Mouse (Mus musculus) heart, postnatal 10 days (tissue): ENCODE data around the gene Psma7. TPM values are rescaled to one million over a fixed set of nuclear protein-coding genes. Genes with fewer than 3 reads are reported as not detected.

Experiments used
- DNase-seq, 2 experiments: peaks; one replicate each; pipeline ENCODE4 v3.0.0; 2021
- intact Hi-C: fragments of 180-260 bp; cut with DNase I; formaldehyde crosslinking; loops from one replicate; pipeline ENCODE4 v1.15.1; 2025
- total RNA-seq, 2 experiments: library from RNA; stranded (reverse); gene quantifications; 2 replicates each; pipeline ENCODE4 v1.2.3; 2021

The Psma7 gene
- 100 to 1,000 TPM; 187 to 188 TPM for total RNA-seq

DNA sequence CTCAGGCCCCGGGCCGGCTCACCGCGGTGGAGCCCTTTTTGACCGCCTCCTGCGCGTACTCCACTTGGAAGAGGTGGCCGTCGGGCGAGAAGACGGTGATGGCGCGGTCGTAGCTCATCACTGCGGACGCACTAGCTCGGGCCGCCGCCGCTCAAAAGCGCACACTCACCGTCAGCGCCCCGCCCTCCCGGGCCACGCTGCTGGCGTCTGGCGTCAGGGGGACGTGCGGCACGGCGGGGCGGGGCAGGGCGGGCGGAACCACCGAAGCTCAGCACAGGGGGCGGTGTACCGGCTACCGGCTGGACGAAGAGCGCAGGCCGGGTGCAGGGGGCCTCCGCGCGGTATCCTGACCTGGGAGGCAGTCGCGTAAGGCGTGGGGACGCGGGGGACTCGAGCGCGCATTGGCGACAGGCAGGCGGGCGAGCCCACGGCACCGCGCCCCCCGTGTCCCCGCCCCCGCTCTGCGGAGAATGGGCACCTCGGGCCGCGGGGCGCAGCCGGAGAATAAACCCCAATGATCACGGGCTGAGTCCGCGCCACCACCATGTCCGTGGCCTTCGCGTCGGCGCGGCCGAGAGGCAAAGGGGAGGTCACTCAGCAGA lies at the start of gene Psma7, which contains the start of gene Ss18l1:
TSS of gene Psma7 (minus strand) at position 178 of the 602 bp plus-strand sequence.
TSS of gene Ss18l1 (plus strand) at position 254 of the 602 bp plus-strand sequence.
- DNase-seq, result peak; percentile 92 to 93
- intact Hi-C loops, result no loop called here

DNA sequence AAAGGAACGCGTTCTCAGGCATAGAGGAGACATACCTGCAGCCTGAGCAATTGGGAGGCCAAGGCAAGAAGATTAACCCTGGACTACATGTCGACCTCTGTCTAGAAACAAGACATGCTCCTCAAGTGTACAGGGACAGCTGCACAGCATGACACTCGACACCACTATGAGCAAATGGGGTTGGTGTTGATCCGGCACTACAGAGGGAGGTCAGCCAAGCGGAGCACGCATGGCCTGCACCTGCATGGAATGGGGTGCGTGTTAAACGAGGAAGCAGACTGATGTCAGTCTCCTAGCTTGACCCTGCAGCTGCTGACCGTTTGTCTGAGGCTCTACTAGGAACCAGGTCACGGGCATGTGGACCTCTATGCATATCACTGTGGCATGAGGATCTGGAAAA lies 48.1 kb upstream of the Psma7 start:
- no peak for DNase-seq
- intact Hi-C loops, result no loop called here

DNA sequence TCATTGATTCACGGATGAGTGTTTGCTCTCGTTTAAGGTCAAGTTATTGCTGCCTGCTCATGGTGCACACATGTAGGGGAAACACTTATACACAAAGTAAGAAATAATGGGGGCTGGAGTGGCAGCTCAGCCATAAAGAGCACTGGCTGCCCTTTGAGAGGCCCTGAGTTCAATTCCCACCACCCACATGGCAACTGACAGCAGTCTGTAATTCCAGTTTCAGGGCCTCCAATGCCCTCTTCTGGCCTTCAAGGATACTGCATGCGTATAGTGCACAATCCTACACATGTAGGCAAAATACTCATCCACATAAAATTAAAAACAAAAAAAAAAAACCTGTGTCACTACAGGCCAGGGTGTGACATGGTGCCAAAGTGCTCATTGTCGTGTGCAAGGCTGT lies 45.2 kb upstream of the Psma7 start:
- no peak for DNase-seq
- intact Hi-C loops, result no loop called here

DNA sequence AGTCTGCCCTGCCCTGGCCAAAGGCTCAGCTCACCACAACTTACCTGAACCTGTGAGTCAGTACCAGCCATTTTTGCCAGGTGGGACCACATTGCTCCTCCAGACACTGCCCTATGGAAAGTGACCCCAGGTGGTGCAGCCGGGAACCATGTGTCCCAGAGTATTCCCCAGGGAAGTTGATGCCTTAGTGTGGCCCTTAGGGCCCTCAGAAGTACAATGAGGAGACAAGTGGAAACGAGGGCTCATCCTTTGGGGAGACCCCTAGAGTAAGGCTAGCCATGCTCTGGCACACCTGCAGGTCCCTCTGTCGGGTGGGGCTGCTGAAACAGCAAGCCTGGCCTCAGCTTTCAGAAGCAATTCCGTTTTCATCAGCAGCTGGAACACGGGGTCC lies 44.4 kb upstream of the Psma7 start:
- intact Hi-C loops, result no loop called here
- no peak for DNase-seq

DNA sequence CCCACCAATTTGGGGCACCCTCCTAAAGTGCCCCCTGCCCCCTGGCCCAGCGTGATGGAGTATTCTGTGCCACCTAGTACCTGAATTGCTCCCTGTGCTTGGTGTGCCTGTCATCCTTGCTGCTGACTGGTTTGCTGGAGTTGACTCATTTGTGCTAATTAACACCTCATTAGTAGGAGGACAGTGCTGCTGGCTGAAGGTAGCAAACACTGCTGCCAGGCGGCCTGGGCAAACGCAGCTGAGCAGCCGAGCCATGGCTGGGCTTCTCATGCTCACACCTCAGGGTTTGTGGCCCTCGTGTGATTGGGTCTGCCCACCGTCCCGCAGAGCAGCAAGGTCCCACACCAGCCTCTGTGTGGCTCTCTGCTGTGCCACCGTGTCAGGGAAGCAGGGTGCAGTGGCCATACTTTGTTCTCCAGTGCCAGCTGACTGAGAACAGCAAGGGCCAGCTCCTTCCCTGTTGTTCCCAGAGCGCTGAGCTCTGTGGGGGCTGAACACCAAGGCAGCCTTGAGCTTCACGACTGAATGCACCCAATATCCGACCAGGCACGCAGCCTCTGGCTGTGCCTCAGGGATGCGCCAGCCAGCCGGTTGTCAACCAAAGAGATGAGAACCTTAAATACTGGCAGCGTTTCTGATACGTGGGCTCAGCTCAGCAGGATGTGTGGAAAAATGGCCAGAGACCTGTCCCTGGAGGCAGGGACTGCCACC lies 43.8 kb upstream of the Psma7 start:
- DNase-seq, result no peak
- intact Hi-C loops, result no loop called here

DNA sequence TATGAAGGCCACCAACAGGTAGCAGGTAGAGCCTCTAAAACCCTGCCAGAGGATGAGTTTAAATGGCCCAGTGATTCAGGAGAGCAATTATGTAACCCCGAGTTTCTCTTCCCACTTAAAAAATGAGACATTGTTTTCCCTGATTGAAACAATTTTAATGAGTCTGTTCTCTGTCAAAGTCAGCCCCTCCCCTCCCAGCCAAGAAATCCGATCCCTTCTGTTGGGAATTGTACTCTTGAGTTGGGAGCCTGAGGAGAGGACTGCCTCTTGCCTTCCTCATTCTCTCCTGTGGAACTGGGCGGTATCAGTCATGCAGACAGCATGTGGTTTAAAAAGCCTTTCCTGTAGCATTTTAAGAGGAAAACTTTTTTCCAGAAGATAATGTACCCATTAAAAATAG lies 42.3 kb upstream of the Psma7 start:
- DNase-seq, result no peak
- intact Hi-C loops, result no loop called here

DNA sequence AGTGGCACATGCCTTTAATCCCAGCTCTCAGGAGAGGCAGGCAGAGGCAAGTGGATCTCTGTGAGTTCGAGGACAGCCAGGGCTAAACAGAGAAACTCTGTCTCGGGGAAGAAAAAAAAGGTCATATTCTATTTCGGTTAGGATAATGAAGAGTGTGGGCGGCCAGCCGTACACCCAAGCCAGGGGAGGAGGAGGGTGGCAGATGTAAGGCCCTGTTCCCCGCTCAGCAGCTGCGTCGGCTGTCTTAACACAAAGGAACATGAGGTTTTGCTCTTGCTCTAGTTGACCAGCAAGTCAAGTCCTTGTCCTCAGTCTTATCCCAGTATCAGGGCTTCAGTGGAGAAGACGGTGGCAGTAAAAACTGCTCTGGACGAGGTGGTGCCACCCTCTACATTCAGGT lies 40.8 kb upstream of the Psma7 start:
- DNase-seq, result no peak
- intact Hi-C loops, result no loop called here

DNA sequence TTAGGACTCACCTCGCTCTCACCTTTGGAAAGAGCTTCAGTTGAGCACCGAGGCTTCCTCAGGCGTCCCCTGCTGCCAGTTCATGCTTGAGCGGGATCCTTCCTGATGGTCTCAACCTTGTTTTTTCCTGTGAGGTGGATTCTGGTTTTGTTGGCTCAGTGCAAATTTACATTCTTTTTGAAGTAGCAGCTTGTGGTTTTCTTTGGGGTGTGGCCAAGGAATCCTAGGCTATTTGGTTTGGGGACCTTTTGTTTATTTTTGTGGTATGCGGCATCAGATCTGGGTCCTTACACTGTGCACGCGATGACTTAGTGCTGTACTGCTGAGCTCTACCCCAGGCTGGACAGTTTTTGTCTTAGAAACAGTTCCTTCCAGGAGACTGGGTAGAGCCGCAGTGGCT lies 38.4 kb upstream of the Psma7 start:
- DNase-seq, result no peak
- intact Hi-C loops, result no loop called here

DNA sequence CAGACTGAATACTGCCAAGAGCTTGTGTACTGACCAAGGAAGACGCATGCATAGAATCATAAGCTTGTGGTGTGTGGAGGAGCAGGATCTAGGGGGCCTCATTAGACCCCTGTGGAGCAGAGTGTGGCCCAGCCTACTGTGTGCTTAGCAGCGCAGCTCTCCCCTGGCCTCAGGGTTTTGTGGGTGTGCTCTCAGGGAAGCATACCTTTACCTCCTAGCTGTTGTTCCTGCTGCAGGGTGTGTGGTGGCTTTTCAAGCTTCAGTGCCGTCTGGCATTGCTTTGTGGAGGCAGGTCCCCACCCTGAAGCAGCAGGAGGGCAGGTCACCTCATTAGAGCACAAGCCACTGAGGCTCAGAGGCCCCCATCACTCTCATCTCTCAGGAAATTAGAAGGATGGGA lies 35.4 kb upstream of the Psma7 start:
- DNase-seq, result no peak
- intact Hi-C loops, result loop anchor here (10.0 kb wide), 1 partner anchor 177 kb away; the partner anchor contains the start of gene Rps21

DNA sequence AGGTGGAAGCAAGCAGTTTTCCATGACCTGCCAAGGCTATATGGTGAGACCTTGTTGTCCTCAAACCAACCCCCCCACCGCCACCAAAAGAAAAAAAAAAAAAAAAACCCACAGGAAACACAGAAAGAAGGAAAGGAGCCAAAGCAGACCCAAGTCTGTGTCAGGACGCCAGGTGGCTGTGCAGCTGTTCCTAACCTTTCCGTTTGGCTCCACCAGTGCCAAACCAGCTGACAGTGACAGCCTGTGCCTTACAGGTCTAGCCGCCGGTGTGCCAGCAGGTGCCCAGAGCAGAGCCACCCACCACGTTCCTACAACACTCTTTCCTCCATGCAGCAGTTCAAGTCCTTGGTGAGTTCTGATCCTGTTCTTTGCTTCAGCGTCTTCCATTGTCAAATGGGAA lies 30.7 kb upstream of the Psma7 start:
- intact Hi-C loops, result loop anchor here (10.0 kb wide), 1 partner anchor 182 kb away; the partner anchor contains the start of gene Rps21
- no peak for DNase-seq

DNA sequence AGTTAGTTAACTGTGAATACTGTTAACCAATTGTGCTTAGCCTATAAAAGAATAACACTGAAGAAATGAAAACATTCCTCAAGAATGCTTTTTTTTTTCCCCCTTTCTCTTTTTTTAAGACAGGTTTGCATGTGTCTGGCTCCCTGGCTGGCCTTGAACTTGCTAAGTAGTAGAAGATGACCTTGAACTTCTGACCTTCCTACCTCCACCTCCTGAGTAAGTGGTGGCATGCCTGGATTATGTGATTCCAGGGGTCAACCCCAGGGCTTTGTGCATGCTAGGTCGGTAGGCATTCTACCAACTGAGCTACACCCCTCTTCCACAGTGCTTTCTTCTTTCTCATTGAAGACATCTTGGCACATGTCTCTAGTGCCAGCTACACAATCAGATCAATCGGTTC lies 29.4 kb upstream of the Psma7 start:
- no peak for DNase-seq
- intact Hi-C loops, result loop anchor here (2.0 to 10.0 kb wide), 2 partner anchors 45 to 183 kb away; partner anchors contain the start of gene Rps21

DNA sequence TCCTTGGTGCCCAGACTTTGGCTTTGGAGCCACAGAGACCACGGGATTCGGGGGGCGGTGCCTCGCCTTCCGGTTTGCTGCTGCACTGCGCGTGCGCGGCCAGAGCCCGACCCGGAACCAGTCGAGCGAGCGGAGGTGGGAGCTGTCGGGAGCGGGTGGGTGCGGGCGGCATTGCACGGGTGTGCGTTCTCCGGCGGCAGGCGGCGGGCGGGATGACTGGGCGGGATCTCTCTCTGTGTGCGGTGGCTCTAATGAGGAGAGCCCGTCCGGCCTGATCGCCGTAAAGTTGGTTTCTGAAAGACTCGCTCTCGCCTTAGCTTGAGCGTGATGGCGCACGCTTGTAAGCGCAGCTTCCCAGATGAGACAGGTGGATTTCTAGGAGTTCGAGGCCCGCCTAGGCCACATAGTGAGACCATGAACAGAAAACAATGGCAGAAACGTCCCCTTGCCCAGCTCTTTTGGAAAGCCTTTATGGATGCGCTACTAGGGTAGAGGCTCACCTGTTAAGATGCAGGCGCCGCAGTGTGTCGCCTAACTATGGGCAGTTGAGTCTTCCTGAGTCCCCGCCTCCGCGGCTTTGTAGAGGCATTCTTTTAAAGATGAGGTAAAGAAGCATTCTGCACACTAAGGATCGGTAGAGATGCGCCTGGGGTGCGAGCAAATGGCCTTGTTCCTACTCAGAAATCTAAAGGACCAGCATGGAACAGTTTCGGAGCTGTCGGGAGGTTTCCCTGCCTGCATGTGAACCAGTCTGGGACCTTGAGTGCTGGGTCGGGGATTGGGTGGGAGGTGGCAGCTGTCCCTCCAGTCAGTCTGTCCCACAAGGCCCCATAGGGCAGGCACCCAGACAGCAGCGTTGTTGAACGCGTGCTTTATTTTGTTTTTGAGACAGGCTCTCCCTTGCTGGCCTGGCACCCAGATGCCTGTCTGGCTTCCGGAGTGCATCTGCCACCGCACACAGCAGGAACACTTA lies 28.5 kb upstream of the Psma7 start, which contains the start of gene Mtg2:
TSS of gene Mtg2 (plus strand) at position 108 of the 973 bp plus-strand sequence.
- peak; percentile 96 to 98 for DNase-seq
- intact Hi-C loops, result loop anchor here (2.0 to 10.0 kb wide), 2 partner anchors 46 to 184 kb away; partner anchors contain the start of gene Rps21

DNA sequence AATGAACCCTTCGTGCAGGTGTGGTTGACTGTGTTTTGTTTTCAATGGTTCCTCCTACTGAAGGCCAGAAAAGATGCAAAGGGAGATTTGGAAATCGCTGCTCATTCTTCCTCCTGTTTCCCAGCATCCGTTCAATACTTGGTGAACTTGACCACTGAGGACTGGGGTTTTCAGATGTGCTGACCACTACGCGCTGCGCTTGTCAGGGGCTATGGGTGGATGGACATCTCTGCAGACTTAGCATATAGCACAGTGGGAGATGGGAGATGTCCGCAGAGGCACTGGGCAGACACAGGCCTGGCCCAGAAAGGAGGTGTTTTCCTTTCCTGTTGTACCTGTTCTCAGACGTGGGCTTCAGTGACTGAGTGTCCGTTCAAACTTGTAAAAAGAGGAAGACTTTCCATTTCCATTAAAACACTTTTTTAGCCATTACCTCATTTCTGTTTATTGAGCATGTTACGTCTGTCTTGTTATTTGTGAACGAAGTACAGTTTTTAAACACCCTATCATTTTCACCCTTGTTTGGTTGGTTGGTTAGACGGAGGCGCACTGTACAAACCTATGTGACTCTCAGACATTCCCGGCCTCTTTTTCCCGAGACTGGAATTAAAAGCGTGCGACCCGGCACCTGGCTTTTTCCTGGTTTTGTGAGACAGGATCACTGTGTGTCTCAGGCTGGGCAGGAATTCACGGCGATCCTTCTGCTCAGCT lies 27.7 kb upstream of the Psma7 start:
- peak in 1 of 2 experiments; percentile 14 for DNase-seq

DNA sequence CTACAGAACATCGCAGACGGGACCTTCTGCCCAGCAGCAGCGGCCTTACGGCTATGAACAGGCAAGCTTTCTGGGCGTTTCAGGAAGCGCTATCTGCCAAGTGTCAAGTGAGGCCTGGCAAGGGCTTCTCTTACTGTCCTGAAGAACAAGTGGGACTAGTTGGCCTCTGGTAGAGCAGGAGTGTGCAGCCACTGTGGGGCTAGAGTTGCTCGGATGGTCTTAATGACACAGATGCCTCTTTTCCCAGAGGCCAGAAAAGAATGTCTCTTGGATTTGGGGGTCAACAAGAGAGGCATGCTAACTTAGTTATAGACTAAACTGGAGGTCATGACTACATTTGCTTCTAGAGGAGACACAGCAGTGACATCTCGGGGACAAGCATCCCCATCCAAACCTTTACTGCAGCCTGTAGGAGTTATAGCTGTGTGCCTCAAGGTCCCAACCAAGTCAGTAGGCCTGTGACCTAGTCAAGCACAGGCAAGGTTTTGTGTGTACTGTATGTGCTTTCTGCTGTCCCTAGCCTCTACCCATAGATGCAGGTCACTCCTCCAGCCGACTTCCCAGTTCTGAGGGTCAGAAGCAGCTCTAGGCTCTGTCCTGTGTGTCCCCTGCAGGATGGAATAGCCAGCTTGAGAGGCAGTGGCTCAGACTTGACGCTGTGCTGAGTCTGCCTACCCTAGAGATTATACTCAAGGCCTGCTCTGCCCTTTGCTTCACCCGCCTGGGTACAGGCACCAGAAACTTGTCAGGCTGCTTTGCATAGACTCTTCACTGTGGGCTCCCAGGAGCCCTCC lies 21.3 kb upstream of the Psma7 start:
- peak in 1 of 2 experiments; percentile 16 for DNase-seq
- intact Hi-C loops, result no loop called here

More for the DNA sequence above, 27.7 kb upstream of the Psma7 start:
- intact Hi-C loops, result loop anchor here (2.0 to 10.0 kb wide), 2 partner anchors 47 to 185 kb away; partner anchors contain the start of gene Rps21

DNA sequence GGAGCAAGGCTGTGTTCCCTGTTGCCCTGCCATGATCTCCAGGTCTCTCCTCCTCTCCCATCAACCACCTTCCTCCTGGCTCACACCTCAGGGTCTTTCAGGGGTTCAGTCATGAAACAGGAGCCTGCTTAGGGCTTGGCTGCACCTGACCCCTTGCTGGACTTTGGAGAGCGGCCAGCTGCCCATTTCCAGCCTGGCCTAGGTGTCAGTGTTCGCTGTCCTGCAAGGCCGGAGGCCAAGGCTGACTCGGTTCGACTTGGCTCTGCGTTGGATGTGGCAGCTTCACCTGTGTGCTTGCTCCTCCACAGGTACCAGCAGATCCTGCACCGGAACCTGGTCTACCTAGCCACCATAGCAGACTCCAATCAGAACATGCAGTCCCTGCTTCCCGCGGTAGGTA lies 10.8 kb upstream of the Psma7 start:
- DNase-seq, result no peak
- intact Hi-C loops, result no loop called here

DNA sequence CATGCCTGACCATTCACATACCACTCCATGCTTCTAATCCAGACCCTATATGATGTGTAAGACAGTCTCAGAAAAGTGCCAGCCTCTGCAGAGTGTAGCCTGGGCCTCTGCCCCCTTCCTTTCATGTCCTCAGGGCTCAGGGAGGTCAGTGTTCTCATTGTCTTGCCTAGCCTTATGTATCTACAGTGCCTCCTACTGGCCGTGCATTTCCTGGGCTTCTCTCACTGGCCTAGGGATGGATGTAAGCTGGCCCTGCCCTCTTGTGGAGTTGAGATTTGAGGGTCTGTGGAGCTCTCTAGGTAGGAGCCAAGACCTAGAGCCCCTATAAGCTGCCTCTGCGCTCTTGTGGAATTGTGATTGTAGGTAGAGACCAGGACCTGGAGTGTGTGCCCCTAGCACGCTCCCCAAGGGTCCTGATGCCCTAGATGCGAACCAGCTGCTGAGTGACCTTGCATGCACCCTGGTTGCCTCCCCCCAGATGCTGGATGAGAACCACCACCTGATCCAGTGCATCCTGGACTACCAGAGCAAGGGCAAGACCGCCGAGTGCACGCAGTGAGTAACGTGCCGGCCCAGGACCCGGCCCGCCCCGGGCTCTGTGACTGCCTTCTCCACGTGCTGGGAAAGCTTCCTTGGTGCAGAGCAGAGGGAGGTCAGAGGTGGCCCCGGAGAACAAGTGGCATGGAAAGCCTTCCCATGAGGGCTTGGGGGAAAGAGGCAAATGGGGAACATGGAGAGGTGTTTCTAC lies 9.9 kb upstream of the Psma7 start:
- intact Hi-C loops, result loop anchor here (1.0 kb wide), 1 partner anchor 135 kb away; no protein-coding TSS in a partner anchor
- DNase-seq, result peak in 1 of 2 experiments; percentile 49

DNA sequence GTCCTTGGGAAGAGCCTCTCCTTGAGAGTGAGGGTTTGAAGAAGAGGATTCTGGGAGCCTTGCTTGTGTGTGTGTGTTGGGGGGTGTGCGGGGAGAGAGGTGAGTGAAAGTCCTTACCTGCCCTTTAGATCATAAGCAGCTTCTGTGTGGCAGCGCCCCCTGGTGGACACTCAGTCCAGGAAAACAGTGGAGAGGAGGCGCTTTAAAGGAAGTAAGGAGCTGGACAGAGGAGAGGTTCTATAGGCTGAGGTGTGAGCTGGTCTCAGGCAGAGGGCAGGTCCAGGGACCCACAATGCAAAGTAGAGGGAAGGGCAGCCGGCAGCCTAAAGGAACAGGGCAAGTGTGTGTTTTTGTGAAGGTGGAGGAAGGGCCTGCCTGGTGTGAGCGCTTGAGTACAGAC lies 8.8 kb upstream of the Psma7 start:
- intact Hi-C loops, result loop anchor here (1.0 kb wide), 1 partner anchor 134 kb away; no protein-coding TSS in a partner anchor
- peak; percentile 82 to 90 for DNase-seq

DNA sequence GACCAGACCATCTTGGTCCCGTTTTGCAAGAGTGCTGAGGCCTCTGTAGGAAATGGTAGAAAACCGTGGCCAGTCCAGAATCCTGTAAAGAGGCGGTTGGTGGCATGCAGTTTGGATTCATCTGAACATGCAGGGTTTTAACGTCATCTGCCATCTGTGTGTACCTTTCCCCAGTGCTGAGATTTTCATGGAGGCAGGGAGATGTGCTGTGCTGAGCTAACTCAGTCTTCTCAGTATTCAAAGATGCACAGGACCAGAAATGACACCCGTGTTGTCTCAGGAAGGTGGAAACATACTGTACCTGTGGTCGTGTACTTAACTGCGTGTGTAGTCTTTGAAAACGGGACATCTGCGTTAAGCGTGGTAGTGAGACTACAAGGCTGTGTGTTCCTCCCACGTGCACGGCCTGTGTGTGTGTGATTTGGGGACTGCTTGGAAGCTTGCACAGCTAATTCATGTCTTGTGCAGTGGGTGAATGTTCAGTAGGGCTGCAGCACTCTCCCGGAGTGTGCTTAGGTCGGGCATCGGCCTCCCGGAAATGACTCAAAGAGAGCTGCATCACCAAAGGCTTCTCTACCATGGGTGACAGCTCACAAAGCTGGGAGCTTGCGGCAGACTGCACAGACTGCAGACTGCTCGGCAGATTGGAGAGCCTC lies 5.9 kb upstream of the Psma7 start:
- intact Hi-C loops, result no loop called here
- no peak for DNase-seq
